Mouse (Mus musculus) neural tube, embryonic 11.5 days (tissue): Measurements from ENCODE around the gene Aldh16a1. TPM values are rescaled to one million over a fixed set of nuclear protein-coding genes. Genes with fewer than 3 reads are reported as not detected.
A peak's percentile ranks its signal among the peaks of the same experiment; 100 is the strongest.

ENCODE experiments used
- ATAC-seq: fragments of 200-750 bp; cut with Nextera tagmentation; 2 replicates; pipeline ENCODE4 v1.8.0; 2017; ENCODE audit warnings: moderate number of reproducible peaks, mild to moderate bottlenecking, moderate TSS enrichment, moderate library complexity; ENCODE audit not compliant: insufficient read depth, low FRiP score, low TSS enrichment
- DNase-seq: peaks from one replicate; pipeline ENCODE4 v3.0.0-alpha.2; 2015; ENCODE audit warnings: low spot score
- H3K27ac ChIP-seq: fragments of 300-500 bp; sonication (generic); 2 replicates; pipeline ENCODE4 v1.5.1; 2014; ENCODE audit warnings: low read depth, mild to moderate bottlenecking, low read length
- H3K27me3 ChIP-seq: fragments of 300-500 bp; sonication (generic); 2 replicates; pipeline ENCODE4 v1.6.1; 2014; ENCODE audit warnings: mild to moderate bottlenecking, low read length, mixed read lengths; ENCODE audit not compliant: control insufficient read depth, insufficient read depth
- H3K36me3 ChIP-seq: fragments of 300-500 bp; sonication (generic); 2 replicates; pipeline ENCODE4 v1.6.1; 2014; ENCODE audit warnings: mild to moderate bottlenecking, low read length, moderate library complexity, mixed read lengths; ENCODE audit not compliant: control insufficient read depth, insufficient read depth
- H3K4me1 ChIP-seq: fragments of 300-500 bp; sonication (generic); 2 replicates; pipeline ENCODE4 v1.6.1; 2014; ENCODE audit warnings: low read length, mixed read lengths; ENCODE audit not compliant: control insufficient read depth, insufficient read depth
- H3K4me2 ChIP-seq: fragments of 300-500 bp; sonication (generic); 2 replicates; pipeline ENCODE4 v1.6.1; 2014; ENCODE audit warnings: low read depth, mild to moderate bottlenecking, moderate library complexity
- H3K4me3 ChIP-seq: fragments of 300-500 bp; sonication (generic); 2 replicates; pipeline ENCODE4 v1.5.1; 2014; ENCODE audit warnings: low read depth, low read length
- H3K9ac ChIP-seq: fragments of 300-500 bp; sonication (generic); 2 replicates; pipeline ENCODE4 v1.6.1; 2014; ENCODE audit warnings: mild to moderate bottlenecking, low read length
- H3K9me3 ChIP-seq: fragments of 300-500 bp; sonication (generic); 2 replicates; pipeline ENCODE4 v1.6.1; 2016; ENCODE audit warnings: low read length; ENCODE audit not compliant: control insufficient read depth
- WGBS: fragments of 180-500 bp; shearing (Covaris S2); extraction: QIAGEN DNeasy Blood & Tissue Kit; methylation state at CpG from one replicate; pipeline ENCODE4 v1.1.7; 2014; 5-methylcytosine and 5-hydroxymethylcytosine counted together
- polyA plus RNA-seq: library from polyadenylated mRNA; unstranded; fragments of >200 nt; fragmentation: Nextera tagmentation; extraction: Ambion mirVana; gene quantifications from 2 replicates; pipeline ENCODE4 v1.2.1, GENCODE M21; 2014

Gene Aldh16a1
- polyA plus RNA-seq, 1 experiment from 2014 or later, result 37.6 TPM

- Histone ChIP-seq H3K36me3 (no peaks in the 10 kb centered on the region), H3K4me1 (peaks cover 9% of the 10 kb centered on the region), H3K4me3 (no peak overlapping the region), H3K4me2 (no peak overlapping the region), H3K9me3 (peaks cover 7% of the 10 kb centered on the region), H3K9ac (no peak overlapping the region), H3K27me3 (peaks cover 72% of the 10 kb centered on the region), H3K27ac (no peak overlapping the region)
- DNase-seq, result no peak
- WGBS, result 67% methylated on average over 5 of the region's 5 CpGs
- no peak for ATAC-seq
These were observed 10.4 kb upstream of the Aldh16a1 start for GRCm38 (mm10) chr7:45164833-45165232.

GRCm38 (mm10) chr7:45163735-45164490 is 9.5 kb upstream of the Aldh16a1 start, which contains the start of gene Slc17a7:
Gene Slc17a7 (plus strand): TSS chr7:45163949.
- no peak within 1 kb of the TSS for H3K27ac ChIP-seq
- H3K27me3 ChIP-seq, result peaks cover 63% of the 10 kb centered on the region
- ATAC-seq (no peak), DNase-seq (peak; percentile 49)
- H3K4me2 ChIP-seq, result peak within 1 kb of the TSS; percentile 55
- peaks cover 9% of the 10 kb centered on the region for H3K4me1 ChIP-seq
- no peaks in the 10 kb centered on the region for H3K9me3 ChIP-seq
- H3K4me3 ChIP-seq, result peak within 1 kb of the TSS; percentile 34
- WGBS, result 2% methylated on average over 38 of the region's 41 CpGs
- H3K36me3 ChIP-seq, result 0 out of 2 replicates have a peak, but pooled peaks cover 3% of the 10 kb centered on the region
- H3K9ac ChIP-seq, result peak within 1 kb of the TSS; percentile 41

- Histone ChIP-seq H3K9ac (no peak overlapping the region), H3K27ac (no peak overlapping the region), H3K27me3 (peaks cover 55% of the 10 kb centered on the region), H3K4me2 (no peak overlapping the region), H3K36me3 (0 out of 2 replicates have a peak, but pooled peaks cover 3% of the 10 kb centered on the region), H3K4me3 (no peak overlapping the region), H3K4me1 (peaks cover 9% of the 10 kb centered on the region), H3K9me3 (no peaks in the 10 kb centered on the region)
- DNase-seq (no peak), ATAC-seq (no peak)
- WGBS, result 74% methylated on average over 9 of the region's 9 CpGs
These were observed 8.7 kb upstream of the Aldh16a1 start for GRCm38 (mm10) chr7:45162996-45163615.

- Histone ChIP-seq H3K4me1 (peaks cover 9% of the 10 kb centered on the region), H3K9me3 (no peaks in the 10 kb centered on the region), H3K4me3 (peak overlapping the region; percentile 23), H3K4me2 (peak overlapping the region; percentile 63), H3K27me3 (peaks cover 50% of the 10 kb centered on the region), H3K27ac (no peak overlapping the region), H3K9ac (no peak overlapping the region), H3K36me3 (0 out of 2 replicates have a peak, but pooled peaks cover 3% of the 10 kb centered on the region)
- DNase-seq, result no peak
- ATAC-seq, result no peak
- WGBS, result 22% methylated on average over 6 of the region's 6 CpGs
These were observed 8.2 kb upstream of the Aldh16a1 start for GRCm38 (mm10) chr7:45162551-45162950.

GRCm38 (mm10) chr7:45161612-45162473 is 7.5 kb upstream of the Aldh16a1 start:
- peak overlapping the region; percentile 23 for H3K4me3 ChIP-seq
- peaks cover 44% of the 10 kb centered on the region for H3K27me3 ChIP-seq
- H3K27ac ChIP-seq, result no peak overlapping the region
- H3K9me3 ChIP-seq, result no peaks in the 10 kb centered on the region
- ATAC-seq (peak; percentile 77), DNase-seq (peak; percentile 88)
- 0 out of 2 replicates have a peak, but pooled peaks cover 3% of the 10 kb centered on the region for H3K36me3 ChIP-seq
- H3K9ac ChIP-seq, result no peak overlapping the region
- H3K4me1 ChIP-seq, result peaks cover 9% of the 10 kb centered on the region
- H3K4me2 ChIP-seq, result peak overlapping the region; percentile 63
- 6% methylated on average over 35 of the region's 35 CpGs for WGBS

- 98% methylated on average over 3 of the region's 3 CpGs for WGBS
- Histone ChIP-seq H3K4me1 (peaks cover 9% of the 10 kb centered on the region), H3K27me3 (peaks cover 35% of the 10 kb centered on the region), H3K27ac (no peak overlapping the region), H3K4me3 (no peak overlapping the region), H3K36me3 (0 out of 2 replicates have a peak, but pooled peaks cover 3% of the 10 kb centered on the region), H3K9ac (no peak overlapping the region), H3K9me3 (no peaks in the 10 kb centered on the region), H3K4me2 (no peak overlapping the region)
- ATAC-seq (no peak), DNase-seq (no peak)
These were observed 6.5 kb upstream of the Aldh16a1 start for GRCm38 (mm10) chr7:45160866-45161265.

GRCm38 (mm10) chr7:45160316-45160800 is 6.0 kb upstream of the Aldh16a1 start:
- Histone ChIP-seq H3K4me2 (no peak overlapping the region), H3K36me3 (0 out of 2 replicates have a peak, but pooled peaks cover 3% of the 10 kb centered on the region), H3K9me3 (no peaks in the 10 kb centered on the region), H3K27me3 (peaks cover 30% of the 10 kb centered on the region), H3K4me1 (peaks cover 9% of the 10 kb centered on the region), H3K27ac (no peak overlapping the region), H3K9ac (no peak overlapping the region), H3K4me3 (no peak overlapping the region)
- ATAC-seq (no peak), DNase-seq (no peak)
- WGBS, result 95% methylated on average over 6 of the region's 6 CpGs

- no peak for ATAC-seq
- Histone ChIP-seq H3K4me1 (peaks cover 9% of the 10 kb centered on the region), H3K4me2 (no peak overlapping the region), H3K4me3 (no peak overlapping the region), H3K9me3 (no peaks in the 10 kb centered on the region), H3K27me3 (peaks cover 16% of the 10 kb centered on the region), H3K27ac (no peak overlapping the region), H3K36me3 (0 out of 2 replicates have a peak, but pooled peaks cover 3% of the 10 kb centered on the region), H3K9ac (no peak overlapping the region)
- no peak for DNase-seq
- 92% methylated on average over 6 of the region's 6 CpGs for WGBS
These were observed 4.6 kb upstream of the Aldh16a1 start for GRCm38 (mm10) chr7:45158991-45159390.
